Mouse (Mus musculus): Measurements from ENCODE around the gene Sectm1b. TPM values are rescaled to one million over a fixed set of nuclear protein-coding genes. Genes with fewer than 3 reads are reported as not detected.
"Not testable (repeated sequence)": the region's sequence is repeated elsewhere in the genome, so short reads cannot be mapped to it uniquely, and the experiment has no call there.

Gene Sectm1b
- total RNA-seq, 2 experiments from 2014 or later, result not detected

DNA sequence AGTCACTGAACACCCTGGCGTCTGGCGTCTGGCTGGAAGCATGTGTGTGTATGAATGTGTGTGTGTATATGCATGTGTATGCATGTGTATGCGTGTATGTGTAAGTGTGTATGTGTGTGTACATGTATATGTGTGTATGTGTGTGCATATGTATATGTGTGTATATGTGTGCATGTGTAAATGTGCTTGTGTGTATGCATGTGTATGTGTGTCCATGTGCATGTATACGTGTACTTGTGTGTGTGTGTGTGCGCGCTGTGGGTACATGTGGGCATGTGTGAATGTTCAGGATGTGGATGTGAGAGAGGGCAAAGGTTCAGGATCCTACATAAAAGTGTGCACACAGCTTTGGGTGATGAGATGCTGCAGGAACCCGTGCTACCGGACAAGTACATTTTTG lies 17.0 kb upstream of the Sectm1b start:
- no peak for ATAC-seq (replicated peaks; ENCODE audit: low FRiP score, poor library complexity, severe bottlenecking)

GRCm38 (mm10) chr11:121075655-121076054 lies 12.3 kb upstream of the Sectm1b start:
- ATAC-seq (replicated peaks; ENCODE audit: low FRiP score, poor library complexity, severe bottlenecking), result no peak

DNA sequence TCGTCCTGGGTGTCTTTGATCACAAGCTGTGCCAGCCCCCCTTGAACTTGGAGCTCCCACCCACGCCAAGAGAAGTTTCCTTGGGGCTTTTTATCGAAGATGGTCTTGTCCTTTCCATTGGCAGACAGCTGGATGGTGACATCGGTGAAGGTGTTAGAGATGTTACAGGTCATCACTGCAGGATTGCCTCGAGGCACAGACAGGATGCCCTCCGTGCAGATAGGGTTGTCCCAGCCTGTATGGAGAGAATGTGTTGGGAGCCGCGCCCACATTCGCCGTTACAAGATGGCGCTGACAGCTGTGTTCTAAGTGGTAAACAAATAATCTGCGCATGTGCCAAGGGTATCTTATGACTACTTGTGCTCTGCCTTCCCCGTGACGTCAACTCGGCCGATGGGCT lies 6.3 kb upstream of the Sectm1b start:
- not testable (repeated sequence) for ATAC-seq (replicated peaks; ENCODE audit: low FRiP score, poor library complexity, severe bottlenecking)

- no peak for ATAC-seq (replicated peaks; ENCODE audit: low FRiP score, poor library complexity, severe bottlenecking)
These were observed 4.5 kb upstream of the Sectm1b start for GRCm38 (mm10) chr11:121067895-121068294.

GRCm38 (mm10) chr11:121064197-121064596 lies 828 bp upstream of the Sectm1b start:
- no peak for ATAC-seq (replicated peaks; ENCODE audit: low FRiP score, poor library complexity, severe bottlenecking)

DNA sequence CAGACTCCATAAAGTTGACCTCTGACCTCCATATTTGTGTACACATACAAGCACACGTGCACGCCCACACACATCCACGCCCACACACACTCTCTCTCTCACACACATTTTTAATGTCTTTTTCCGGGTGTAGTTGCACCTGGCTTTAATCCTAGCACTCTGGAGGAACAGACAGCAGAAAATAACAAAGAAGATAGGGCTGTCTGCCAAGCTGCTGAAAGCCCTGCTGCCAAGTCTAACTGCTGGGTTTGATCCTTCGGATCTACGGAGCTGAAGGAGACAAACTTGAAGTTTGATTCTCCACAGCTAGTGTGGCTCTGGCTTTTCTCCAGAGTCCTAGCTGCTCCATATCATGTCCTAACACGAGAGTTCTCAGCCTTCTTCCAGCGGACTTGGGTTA lies 1.8 kb downstream of the Sectm1b start:
- ATAC-seq (replicated peaks; ENCODE audit: low FRiP score, poor library complexity, severe bottlenecking), result no peak

DNA sequence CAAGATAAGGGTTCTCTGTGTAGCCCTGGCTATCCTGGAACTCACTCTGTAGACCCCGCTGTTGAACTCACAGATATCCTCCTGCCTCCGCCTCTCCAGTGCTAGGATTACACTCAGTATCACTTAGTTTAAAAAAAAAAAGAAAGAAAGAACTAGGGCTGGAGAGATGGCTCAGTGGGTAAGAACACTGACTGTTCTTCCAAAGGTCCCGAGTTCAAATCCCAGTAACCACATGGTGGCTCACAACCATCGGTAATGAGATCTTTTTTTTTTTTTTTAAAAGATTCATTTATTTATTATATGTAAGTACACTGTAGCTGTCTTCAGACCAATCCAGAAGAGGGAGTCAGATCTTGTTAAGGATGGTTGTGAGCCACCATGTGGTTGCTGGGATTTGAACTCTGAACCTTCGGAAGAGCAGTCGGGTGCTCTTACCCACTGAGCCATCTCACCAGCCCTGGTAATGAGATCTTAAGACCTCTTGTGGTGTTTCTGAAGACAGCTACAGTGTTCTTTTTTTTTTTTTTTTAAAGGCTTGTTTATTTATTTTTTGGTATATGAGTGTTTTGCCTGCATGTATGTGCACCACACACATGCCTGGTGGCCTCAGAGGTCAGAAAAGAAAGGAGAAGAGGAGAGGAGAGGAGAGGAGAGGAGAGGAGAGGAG lies 2.8 kb downstream of the Sectm1b start:
- ATAC-seq (replicated peaks; ENCODE audit: low FRiP score, poor library complexity, severe bottlenecking), result not testable (repeated sequence)

DNA sequence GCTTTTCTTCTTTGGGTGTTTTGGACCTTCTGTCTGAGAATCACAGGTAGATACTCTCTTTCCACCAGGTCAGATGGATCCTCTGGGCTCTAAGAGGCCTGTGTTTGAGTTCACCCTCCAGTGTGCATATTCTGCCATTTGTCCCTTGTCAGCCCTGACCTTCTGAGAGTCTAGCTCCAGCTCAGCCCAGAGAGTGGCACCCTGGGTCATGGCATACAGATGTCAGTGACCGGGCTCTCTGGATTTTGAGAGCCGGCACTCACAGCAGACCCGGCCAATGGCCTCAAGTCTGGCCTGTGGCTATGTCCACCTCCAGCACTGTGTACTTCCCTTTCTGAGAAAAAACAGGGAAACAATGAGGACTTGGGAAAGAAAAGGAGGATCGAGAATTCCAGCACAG lies 3.9 kb downstream of the Sectm1b start:
- no peak for ATAC-seq (replicated peaks; ENCODE audit: low FRiP score, poor library complexity, severe bottlenecking)

DNA sequence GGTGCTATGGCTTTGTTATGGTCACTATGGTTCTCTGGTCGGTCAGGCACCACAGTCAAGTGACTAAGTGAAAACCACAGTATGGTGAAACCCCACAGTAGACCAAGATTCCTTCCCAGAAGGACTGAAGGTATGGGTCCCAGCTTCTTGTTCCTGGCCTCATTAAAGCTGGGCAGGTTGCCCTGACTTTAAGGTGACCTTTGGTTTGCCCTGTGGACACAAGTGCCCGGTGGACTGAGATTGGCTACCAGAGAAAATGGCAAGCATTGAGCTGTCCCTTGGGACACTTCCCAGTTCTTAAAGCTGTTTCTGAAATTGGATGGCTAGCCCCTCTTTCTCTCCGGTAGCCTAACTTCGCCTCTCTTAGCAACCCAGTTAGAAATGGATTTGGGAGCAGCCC lies 4.4 kb downstream of the Sectm1b start:
- ATAC-seq (replicated peaks; ENCODE audit: low FRiP score, poor library complexity, severe bottlenecking), result no peak

- ATAC-seq (replicated peaks; ENCODE audit: low FRiP score, poor library complexity, severe bottlenecking), result no peak
These were observed 5.2 kb downstream of the Sectm1b start for GRCm38 (mm10) chr11:121058122-121058521.

- ATAC-seq (replicated peaks; ENCODE audit: low FRiP score, poor library complexity, severe bottlenecking), result no peak
These were observed 6.7 kb downstream of the Sectm1b start for GRCm38 (mm10) chr11:121056536-121057236.

GRCm38 (mm10) chr11:121053536-121053935 lies 9.8 kb downstream of the Sectm1b start:
- ATAC-seq (replicated peaks; ENCODE audit: low FRiP score, poor library complexity, severe bottlenecking), result peak; percentile 88

DNA sequence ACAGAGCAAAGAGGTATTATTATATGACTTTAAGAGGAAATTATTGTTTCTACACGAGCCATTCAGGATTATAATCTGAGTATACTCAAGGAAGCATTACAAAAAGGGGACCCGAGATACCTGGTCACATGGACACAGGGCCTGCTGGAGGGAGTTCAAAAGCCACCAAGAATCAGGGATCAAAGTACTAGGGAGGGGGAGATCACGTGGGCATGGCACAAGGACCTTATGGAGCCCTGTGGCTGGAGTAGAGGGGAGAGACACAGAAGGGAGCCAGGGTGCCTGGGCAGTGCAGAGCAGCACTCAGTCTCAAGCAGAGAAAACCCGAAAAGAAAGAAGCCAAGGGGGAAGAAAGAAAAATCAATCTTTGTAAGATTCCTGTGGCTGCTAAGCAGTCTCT lies 11.0 kb downstream of the Sectm1b start:
- ATAC-seq (replicated peaks; ENCODE audit: low FRiP score, poor library complexity, severe bottlenecking), result no peak

GRCm38 (mm10) chr11:121051793-121052192 lies 11.6 kb downstream of the Sectm1b start:
- ATAC-seq (replicated peaks; ENCODE audit: low FRiP score, poor library complexity, severe bottlenecking), result no peak

DNA sequence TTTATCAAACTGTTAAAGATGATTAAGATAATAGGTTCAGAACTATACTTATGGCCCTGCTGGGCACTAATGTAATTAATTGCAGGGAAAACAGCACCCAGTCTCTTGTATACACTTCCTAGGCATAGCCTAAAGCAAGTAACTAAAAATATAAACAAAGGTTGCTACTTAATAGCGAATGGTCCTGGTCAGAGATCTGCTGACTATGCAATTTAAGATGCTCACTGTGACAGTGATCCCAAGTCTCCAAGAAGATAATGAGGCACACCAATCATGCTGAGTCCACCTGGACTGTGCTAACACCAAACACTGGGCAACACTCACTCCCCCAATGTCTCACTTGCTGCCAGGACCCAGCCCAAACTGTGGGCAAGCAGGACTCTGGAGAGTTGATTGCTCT lies 13.5 kb downstream of the Sectm1b start:
- no peak for ATAC-seq (replicated peaks; ENCODE audit: low FRiP score, poor library complexity, severe bottlenecking)

DNA sequence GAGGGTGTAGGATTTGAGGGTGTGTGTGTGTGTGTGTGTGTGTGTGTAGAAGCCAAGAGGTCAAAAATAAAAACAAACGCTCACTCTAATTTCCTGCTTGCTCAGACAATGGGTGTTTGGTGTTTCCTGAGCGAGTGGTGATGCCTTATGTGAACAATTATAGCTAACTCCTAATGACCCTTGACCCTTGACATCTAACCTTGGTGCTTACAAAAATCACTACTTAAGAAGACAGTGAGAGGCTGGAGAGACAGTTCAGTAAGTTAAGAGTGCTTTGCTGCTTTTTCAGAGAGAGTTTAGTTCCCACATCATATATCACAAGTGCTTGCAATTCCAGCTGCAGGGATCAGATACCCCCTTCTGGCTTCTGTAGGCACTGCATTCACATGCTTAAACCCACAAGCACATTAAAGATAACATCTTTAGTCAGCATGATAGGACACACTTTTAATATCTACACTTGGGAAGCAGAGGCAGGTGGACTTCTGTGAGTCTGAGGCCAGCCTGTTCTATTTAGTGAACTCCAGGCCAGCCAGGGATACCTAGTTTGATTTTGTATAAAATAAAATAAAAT lies 15.5 kb downstream of the Sectm1b start:
- no peak for ATAC-seq (replicated peaks; ENCODE audit: low FRiP score, poor library complexity, severe bottlenecking)

DNA sequence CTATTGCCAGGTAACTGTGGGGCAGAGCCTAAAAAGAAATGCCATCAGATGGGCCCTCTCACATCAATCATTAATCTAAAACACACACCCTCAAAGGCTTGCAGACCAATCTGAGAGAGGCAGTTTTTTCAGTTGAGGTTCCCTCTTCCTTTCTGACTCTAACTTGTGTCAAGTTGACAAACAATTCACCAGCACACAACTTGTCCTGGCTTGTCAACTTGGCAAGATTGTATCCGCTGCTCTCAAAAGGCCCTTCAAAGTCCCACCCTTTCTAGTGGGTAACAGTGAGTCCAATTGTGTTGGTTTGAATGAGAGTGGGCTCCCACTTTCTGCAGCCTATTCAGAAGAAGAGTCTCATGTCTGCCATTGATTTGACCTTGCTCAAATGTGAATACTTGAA lies 18.1 kb downstream of the Sectm1b start:
- no peak for ATAC-seq (replicated peaks; ENCODE audit: low FRiP score, poor library complexity, severe bottlenecking)

- not testable (repeated sequence) for ATAC-seq (replicated peaks; ENCODE audit: low FRiP score, poor library complexity, severe bottlenecking)
These were observed 20.3 kb downstream of the Sectm1b start for GRCm38 (mm10) chr11:121043025-121043424.

- no peak for ATAC-seq (replicated peaks; ENCODE audit: low FRiP score, poor library complexity, severe bottlenecking)
These were observed 20.9 kb downstream of the Sectm1b start for GRCm38 (mm10) chr11:121042480-121042879.

DNA sequence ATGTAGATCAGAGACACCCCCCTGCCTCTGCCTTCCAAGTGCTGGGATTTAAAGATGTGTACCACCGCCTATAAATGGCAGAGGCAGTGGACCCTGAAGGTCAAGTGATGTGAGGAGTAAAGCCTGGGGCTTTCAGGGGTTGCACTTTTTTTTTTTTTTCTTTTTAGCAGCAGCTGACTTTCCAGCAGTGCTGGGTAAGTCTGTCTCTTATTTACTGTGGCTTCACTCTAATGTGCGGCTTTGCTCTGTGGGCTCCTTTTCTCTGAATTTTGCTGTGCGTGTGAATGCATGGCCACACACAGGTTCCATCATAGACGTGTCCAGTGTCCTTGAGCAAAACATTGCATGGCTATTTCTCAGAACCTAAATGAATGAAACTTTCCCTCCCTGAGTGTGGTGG lies 21.7 kb downstream of the Sectm1b start:
- ATAC-seq (replicated peaks; ENCODE audit: low FRiP score, poor library complexity, severe bottlenecking), result no peak

- peak; percentile 61 for ATAC-seq (replicated peaks; ENCODE audit: low FRiP score, poor library complexity, severe bottlenecking)
These were observed 22.2 kb downstream of the Sectm1b start for GRCm38 (mm10) chr11:121041212-121041611.

Measured in erythroblast, adult 5-6 weeks (primary cell).